Mouse (Mus musculus): Measurements from ENCODE around the gene Abl2. TPM values are rescaled to one million over a fixed set of nuclear protein-coding genes. Genes with fewer than 3 reads are reported as not detected.
"Not testable (repeated sequence)": the region's sequence is repeated elsewhere in the genome, so short reads cannot be mapped to it uniquely, and the experiment has no call there.

Abl2 gene
- 5.1 and 5.9 TPM in 2 replicates for polyA plus RNA-seq (2012; rRNA removed)

GRCm38 (mm10) chr1:156558024-156558930 lies at the start of gene Abl2:
Gene Abl2 (plus strand): TSS chr1:156558786.
- peak; percentile 79 for TF ChIP-seq POLR2A (IDR thresholded peaks at IDR 0.05; ENCODE audit: control insufficient read depth, low read depth, low read length)
- TF ChIP-seq CTCF (IDR thresholded peaks at IDR 0.05; ENCODE audit: control insufficient read depth, insufficient read depth, insufficient replicate concordance, low read depth, low read length) = no peak
- Histone ChIP-seq H3K4me1 (ENCODE audit: control insufficient read depth, insufficient read depth, low read length) (peaks cover 2% of the 10 kb centered on the region), H3K36me3 (ENCODE audit: control insufficient read depth, insufficient read depth, low read length) (no peaks in the 10 kb centered on the region), H3K27ac (ENCODE audit: control insufficient read depth, insufficient read depth, low read depth, low read length) (peak within 1 kb of the TSS; percentile 92), H3K27me3 (ENCODE audit: control insufficient read depth, insufficient read depth, low read length) (no peaks in the 10 kb centered on the region), H3K4me3 (ENCODE audit: control insufficient read depth, low read depth, low read length) (peak within 1 kb of the TSS; percentile 95)

GRCm38 (mm10) chr1:156520136-156520780 lies 38.3 kb upstream of the Abl2 start:
- H3K4me3 ChIP-seq (ENCODE audit: control insufficient read depth, low read depth, low read length) = no peak overlapping the region
- no peaks in the 10 kb centered on the region for H3K36me3 ChIP-seq (ENCODE audit: control insufficient read depth, insufficient read depth, low read length)
- H3K27ac ChIP-seq (ENCODE audit: control insufficient read depth, insufficient read depth, low read depth, low read length) = no peak overlapping the region
- H3K4me1 ChIP-seq (ENCODE audit: control insufficient read depth, insufficient read depth, low read length) = no peaks in the 10 kb centered on the region
- H3K27me3 ChIP-seq (ENCODE audit: control insufficient read depth, insufficient read depth, low read length) = no peaks in the 10 kb centered on the region
- TF ChIP-seq POLR2A (IDR thresholded peaks at IDR 0.05; ENCODE audit: control insufficient read depth, low read depth, low read length) = no peak

- TF ChIP-seq POLR2A (IDR thresholded peaks at IDR 0.05; ENCODE audit: control insufficient read depth, low read depth, low read length) (no peak), CTCF (IDR thresholded peaks at IDR 0.05; ENCODE audit: control insufficient read depth, insufficient read depth, insufficient replicate concordance, low read depth, low read length) (no peak)
- H3K27ac ChIP-seq (ENCODE audit: control insufficient read depth, insufficient read depth, low read depth, low read length) = no peak overlapping the region
- no peaks in the 10 kb centered on the region for H3K36me3 ChIP-seq (ENCODE audit: control insufficient read depth, insufficient read depth, low read length)
- no peaks in the 10 kb centered on the region for H3K27me3 ChIP-seq (ENCODE audit: control insufficient read depth, insufficient read depth, low read length)
- no peaks in the 10 kb centered on the region for H3K4me1 ChIP-seq (ENCODE audit: control insufficient read depth, insufficient read depth, low read length)
- H3K4me3 ChIP-seq (ENCODE audit: control insufficient read depth, low read depth, low read length) = no peak overlapping the region
Observed at GRCm38 (mm10) chr1:156521796-156522517, 36.6 kb upstream of the Abl2 start.

GRCm38 (mm10) chr1:156523842-156524241 lies 34.7 kb upstream of the Abl2 start, which contains the start of gene Gm10031:
Gene Gm10031 (plus strand): TSS chr1:156524012.
- H3K4me1 ChIP-seq (ENCODE audit: control insufficient read depth, insufficient read depth, low read length); H3K27ac ChIP-seq (ENCODE audit: control insufficient read depth, insufficient read depth, low read depth, low read length); H3K36me3 ChIP-seq (ENCODE audit: control insufficient read depth, insufficient read depth, low read length); H3K4me3 ChIP-seq (ENCODE audit: control insufficient read depth, low read depth, low read length); H3K27me3 ChIP-seq (ENCODE audit: control insufficient read depth, insufficient read depth, low read length): not testable (repeated sequence)

GRCm38 (mm10) chr1:156532476-156533175 lies 26.0 kb upstream of the Abl2 start:
- H3K4me3 ChIP-seq (ENCODE audit: control insufficient read depth, low read depth, low read length); H3K4me1 ChIP-seq (ENCODE audit: control insufficient read depth, insufficient read depth, low read length): not testable (repeated sequence)

GRCm38 (mm10) chr1:156533483-156533882 lies 25.1 kb upstream of the Abl2 start:
- Histone ChIP-seq H3K4me3 (ENCODE audit: control insufficient read depth, low read depth, low read length) (no peak overlapping the region), H3K4me1 (ENCODE audit: control insufficient read depth, insufficient read depth, low read length) (no peaks in the 10 kb centered on the region), H3K36me3 (ENCODE audit: control insufficient read depth, insufficient read depth, low read length) (no peaks in the 10 kb centered on the region), H3K27ac (ENCODE audit: control insufficient read depth, insufficient read depth, low read depth, low read length) (no peak overlapping the region), H3K27me3 (ENCODE audit: control insufficient read depth, insufficient read depth, low read length) (no peaks in the 10 kb centered on the region)
- TF ChIP-seq CTCF (IDR thresholded peaks at IDR 0.05; ENCODE audit: control insufficient read depth, insufficient read depth, insufficient replicate concordance, low read depth, low read length) (no peak), POLR2A (IDR thresholded peaks at IDR 0.05; ENCODE audit: control insufficient read depth, low read depth, low read length) (no peak)

More at GRCm38 (mm10) chr1:156532476-156533175, 26.0 kb upstream of the Abl2 start:
- not testable (repeated sequence) for H3K27ac ChIP-seq (ENCODE audit: control insufficient read depth, insufficient read depth, low read depth, low read length); H3K27me3 ChIP-seq (ENCODE audit: control insufficient read depth, insufficient read depth, low read length); H3K36me3 ChIP-seq (ENCODE audit: control insufficient read depth, insufficient read depth, low read length)

- no peak overlapping the region for H3K4me3 ChIP-seq (ENCODE audit: control insufficient read depth, low read depth, low read length)
- H3K4me1 ChIP-seq (ENCODE audit: control insufficient read depth, insufficient read depth, low read length) = no peaks in the 10 kb centered on the region
- H3K27ac ChIP-seq (ENCODE audit: control insufficient read depth, insufficient read depth, low read depth, low read length) = no peak overlapping the region
- H3K36me3 ChIP-seq (ENCODE audit: control insufficient read depth, insufficient read depth, low read length) = no peaks in the 10 kb centered on the region
- no peaks in the 10 kb centered on the region for H3K27me3 ChIP-seq (ENCODE audit: control insufficient read depth, insufficient read depth, low read length)
- TF ChIP-seq POLR2A (IDR thresholded peaks at IDR 0.05; ENCODE audit: control insufficient read depth, low read depth, low read length) (no peak), CTCF (IDR thresholded peaks at IDR 0.05; ENCODE audit: control insufficient read depth, insufficient read depth, insufficient replicate concordance, low read depth, low read length) (no peak)
Observed at GRCm38 (mm10) chr1:156533911-156534310, 24.7 kb upstream of the Abl2 start.
